Mouse (Mus musculus): ENCODE results near the gene Rab4a.

DNA sequence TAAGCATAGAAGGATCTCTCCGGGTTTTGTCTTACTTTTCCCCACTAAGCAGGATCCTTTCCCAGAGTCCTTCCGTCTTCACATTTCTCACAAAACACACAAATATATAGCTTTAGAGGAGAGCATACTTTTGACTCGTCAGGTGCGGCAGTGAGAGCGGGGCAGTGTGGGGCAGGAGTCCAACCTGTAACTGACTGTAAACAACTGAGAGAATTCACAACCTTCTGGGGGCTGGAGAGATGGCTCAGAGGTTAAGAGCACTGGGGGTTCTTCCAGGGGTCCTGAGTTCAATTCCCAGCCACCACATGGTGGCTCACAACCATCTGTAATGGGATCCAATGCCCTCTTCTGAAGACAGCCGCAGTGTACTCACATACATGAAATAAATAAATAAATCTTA, 6.4 kb upstream of the Rab4a start:
- no peak for TF ChIP-seq CTCF (IDR thresholded peaks at IDR 0.05)
- no peak for TF ChIP-seq POLR2A (IDR thresholded peaks at IDR 0.05; ENCODE audit: insufficient read depth, low read depth, low read length)
- TF ChIP-seq EP300 (IDR thresholded peaks at IDR 0.05; ENCODE audit: insufficient read depth, low read depth, low read length): no peak
